Mouse (Mus musculus) retina, postnatal 1 day (tissue): ENCODE data around the gene Rapgef3.

Experiments
- DNase-seq: peaks from one replicate; pipeline ENCODE4 v3.0.0-alpha.2; 2012

The Rapgef3 gene

DNA sequence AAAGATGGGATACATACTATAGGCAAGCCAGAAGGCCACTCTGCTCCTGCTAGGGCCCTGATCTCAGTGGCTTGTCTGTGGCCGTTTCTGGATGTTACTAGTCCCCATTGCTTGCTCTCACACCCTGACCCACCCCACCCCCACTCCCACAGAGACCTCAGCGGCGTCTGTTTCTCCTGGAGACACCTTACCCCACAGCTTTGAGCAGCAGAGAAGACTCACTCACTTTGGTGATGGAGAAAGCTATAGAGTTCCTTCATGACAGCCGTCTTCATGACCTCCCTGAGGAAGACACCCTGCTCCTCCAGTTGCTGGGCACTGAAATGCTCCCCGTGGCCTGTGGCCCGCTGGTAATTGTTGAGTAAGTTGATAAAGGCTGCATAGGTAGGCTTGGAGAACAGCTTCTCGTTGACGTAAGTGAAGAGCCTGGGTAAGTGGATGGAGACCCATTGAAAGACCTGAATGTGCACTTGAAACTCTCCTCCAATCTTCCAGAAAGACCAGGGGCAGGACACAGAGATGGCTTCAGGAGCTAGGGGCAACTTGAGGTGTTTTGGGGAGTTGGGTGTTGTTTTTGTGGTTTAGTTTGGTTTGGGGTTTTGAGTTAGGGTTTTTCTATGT, 49.1 kb downstream of the Rapgef3 start:
- no peak for DNase-seq

DNA sequence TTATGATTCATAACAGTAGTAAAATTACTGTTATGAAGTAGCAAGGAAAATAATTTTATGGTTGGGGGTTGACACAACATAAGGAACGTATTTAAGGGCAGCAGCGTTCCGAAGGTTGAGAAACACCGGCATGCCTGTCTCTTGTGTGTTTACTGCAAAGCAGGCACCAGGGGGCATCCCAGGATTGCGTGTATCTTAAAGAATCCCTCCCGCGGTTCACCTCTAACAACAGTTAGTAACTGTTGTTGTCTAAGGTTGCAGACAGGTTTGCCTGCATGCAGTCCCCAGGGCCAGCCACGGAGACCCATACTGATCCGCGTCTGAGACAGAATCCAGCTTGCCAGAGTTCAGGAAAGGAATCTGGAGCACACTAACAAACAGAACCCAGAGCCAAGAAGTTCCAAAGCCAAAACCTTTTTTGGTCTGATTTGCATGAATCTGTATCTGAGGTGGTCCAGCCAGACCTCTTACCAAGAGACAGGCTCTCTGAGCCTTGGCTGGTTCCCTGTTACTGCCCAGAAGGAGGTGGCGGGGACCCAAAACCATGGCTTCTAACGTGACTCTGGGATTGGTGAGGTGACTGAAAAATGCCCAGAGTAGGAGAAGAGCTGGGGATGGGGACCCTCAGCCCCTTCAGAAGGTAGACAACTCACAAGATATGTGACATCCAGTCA, 49.8 kb downstream of the Rapgef3 start:
- DNase-seq: peak; percentile 76

DNA sequence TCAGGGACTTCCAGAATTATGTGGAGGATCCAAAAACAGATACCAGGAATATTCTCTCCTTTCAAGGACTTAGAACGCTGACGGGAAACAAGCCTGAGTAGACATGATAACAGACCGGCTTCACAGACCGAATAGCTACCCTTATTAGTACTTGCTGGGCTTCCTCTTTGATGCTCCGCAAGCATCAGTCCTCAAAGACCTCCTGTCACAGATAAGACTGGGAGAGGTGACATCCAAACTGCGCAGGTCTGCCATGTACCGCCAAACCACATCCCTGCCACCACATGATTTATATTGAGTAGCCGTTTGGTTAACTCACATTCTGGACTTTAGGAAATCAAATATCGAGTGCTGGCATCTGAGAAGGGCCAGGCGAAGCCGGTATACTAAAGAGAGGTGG, 51.0 kb downstream of the Rapgef3 start:
- no peak for DNase-seq

DNA sequence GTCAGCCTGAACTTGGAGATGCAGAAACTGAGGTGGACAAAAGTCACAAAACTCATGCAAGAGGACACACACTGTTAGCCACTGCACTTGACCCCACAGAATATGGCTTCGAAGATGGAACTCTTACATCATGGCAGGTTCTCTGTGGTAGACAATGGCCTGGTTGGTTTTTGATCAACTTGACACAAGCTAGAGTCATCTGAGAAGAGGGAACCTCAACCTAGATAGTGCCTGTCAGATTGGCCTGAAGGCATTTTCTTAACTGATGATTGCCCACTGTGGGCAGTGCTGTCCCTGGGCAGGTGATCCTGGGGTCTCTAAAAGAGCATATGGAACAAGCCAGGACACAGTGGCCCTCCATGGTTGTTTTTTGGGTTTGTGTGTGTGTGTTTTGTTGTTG, 52.0 kb downstream of the Rapgef3 start:
- no peak for DNase-seq

DNA sequence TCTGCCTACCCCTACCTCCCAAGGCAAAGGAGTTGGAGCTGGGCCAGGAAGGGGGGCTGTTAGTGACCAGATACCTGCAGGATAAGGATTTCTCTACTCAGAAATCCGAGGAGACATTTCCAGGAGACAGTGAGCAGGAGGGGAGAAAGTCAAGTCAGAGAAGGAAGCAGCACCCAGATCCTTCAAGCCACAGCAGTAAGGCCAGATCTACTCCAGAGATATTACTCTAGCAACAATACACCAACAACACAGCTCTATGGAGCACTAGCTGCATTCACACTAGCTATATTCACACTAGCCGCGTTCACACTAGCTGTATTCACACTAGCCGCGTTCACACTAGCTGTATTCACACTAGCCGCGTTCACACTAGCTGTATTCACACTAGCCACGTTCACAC, 52.7 kb downstream of the Rapgef3 start:
- no peak for DNase-seq

DNA sequence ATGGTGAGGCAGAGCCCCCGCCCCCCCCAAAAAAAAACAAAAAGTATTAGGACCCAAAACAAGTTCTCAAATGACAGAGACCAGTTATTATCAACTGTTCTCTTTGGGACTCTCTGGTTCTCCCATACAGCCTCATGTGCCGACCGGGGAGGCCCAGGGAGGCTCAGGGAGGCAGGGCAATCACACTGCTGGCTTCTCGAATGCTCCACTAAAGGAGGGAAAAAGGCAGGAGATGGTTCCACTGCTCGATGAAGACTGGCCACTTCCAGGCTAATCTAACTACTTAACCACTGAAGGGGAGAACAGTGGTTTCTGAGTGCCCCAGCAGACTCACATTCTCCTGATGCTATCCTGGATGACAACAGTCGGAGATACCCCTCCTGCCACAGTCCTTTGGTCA, 55.2 kb downstream of the Rapgef3 start:
- no peak for DNase-seq

DNA sequence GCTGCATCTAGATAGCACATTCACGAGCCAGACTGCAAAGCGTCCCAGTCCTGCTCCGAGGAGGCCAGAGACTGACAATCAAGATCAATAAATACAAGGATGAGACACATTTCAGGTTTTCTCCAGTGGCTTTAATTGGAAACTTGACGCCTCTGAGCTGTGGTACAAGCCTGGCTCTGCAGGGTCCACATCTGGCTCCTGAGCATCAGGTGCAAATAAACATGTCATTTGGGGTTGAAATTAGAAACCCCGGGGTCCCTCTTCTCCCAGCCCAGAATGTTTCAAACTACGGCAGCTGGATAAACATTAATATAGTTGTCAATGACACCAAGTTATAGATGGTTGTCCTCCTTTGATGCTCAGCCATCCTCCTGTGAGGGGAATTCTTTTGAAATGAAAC, 56.9 kb downstream of the Rapgef3 start:
- DNase-seq: no peak

DNA sequence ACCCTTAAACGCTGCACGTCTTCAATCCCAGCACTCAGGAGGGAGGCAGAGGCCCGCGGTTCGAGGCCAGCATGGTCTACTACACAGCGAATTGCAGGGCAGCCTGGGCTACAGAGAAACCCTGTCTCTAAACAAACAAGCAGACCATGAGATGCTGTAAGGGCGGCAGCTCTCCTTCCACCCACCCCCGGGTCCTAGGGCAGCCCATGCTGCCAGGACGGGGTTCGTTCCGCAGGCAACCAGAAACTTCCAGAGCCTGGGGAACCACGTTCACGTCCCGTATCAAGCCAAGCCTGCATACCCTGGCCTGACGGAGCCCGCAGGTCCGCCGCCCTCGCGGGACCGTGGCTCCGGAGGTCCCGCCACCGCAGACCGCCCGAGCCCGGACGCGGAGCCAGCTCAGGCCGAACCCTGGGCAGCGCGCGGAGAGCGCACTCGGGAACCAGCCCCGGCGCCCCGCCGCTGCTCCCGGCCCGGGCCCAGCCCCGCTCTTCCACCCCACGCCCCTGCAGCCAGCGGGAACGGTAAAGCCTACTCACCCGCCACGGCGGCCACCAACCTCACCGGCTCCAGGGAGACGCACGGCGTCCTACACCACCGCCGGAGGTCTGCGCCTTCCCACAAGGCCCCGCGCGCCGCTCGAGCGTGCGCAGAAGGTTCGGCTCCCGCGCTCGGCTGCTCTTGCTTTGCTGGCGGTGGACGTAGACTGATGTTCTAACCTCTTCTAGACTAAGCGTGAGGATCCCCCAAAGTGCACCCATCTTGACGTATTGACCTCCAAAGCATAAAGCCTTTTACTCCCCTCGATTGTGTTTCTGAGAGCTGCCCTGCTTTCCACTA, 62.3 kb downstream of the Rapgef3 start, which contains the start of gene Rpap3:
Gene Rpap3, minus strand, starts transcription at position 615 of the 840 bp plus-strand sequence.
- peak; percentile 90 for DNase-seq

DNA sequence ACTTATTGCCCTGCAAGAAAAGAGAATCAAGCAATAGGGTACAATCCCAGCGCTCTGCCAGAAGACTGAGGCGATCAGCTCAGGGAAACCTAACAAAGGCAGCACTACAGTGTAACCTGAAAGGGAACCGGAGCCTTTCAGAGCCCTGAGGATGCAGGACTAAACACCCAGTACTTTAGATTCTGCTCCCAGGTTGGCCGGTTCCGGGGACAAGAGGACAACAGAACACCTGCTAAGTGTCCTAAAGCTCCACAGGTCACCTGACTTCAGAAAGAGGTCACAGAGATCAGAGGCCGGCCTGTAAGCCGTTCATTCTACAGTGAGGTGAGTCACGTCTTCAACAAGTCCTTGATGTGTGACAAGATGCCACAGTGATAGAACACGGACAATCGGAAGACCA, 71.2 kb downstream of the Rapgef3 start:
- DNase-seq: no peak
